Mouse (Mus musculus): ENCODE data around the gene Nploc4. TPM values are rescaled to one million over a fixed set of nuclear protein-coding genes. Genes with fewer than 3 reads are reported as not detected.
A peak's percentile ranks its signal among the peaks of the same experiment; 100 is the strongest.
"Not testable (repeated sequence)": the region's sequence is repeated elsewhere in the genome, so short reads cannot be mapped to it uniquely, and the experiment has no call there.

Nploc4 gene
- total RNA-seq, 1 experiment from 2014 or later, result 37.2 TPM

DNA sequence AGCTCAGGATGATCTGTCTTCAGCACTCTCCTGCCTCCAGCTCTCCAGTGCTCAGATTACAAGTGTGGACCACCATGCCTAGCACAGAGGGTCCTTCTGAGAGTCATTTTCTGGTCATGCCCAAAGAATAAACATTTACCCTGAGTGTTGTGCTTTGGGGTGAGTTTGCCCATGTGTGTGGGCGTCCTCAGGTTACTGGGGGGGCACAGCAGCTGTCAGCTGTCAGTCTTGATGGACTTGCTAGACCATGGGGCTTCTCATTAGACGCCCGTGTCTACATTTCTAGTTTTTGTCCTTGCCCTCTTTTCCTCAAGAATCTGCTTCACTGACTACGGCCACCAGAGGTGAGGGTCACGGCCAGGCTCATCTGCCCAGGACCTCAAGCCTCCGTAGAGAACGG, 9.7 kb upstream of the Nploc4 start:
- no peak for ATAC-seq (replicated peaks; ENCODE audit: insufficient number of reproducible peaks, low FRiP score, low TSS enrichment, poor library complexity, severe bottlenecking)

DNA sequence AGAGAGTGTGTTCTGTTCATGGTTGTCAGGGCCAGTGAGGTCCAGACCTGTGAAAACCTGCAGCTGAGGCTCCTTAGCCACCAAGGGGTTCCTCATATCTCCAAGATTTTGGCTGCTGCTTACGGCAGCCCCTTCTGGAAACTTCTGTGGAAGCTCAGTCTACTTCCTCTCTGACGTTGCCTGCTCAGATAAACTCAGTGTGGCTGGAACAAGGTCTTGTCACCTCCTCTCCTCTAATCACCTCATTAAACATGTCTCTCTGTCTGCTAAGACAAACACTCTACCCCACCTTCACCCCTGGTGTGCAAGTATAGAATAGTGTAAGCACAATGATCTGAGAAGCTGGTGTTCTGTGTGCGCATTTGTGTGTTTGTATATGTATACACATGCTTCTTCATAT, 8.0 kb upstream of the Nploc4 start:
- no peak for ATAC-seq (replicated peaks; ENCODE audit: insufficient number of reproducible peaks, low FRiP score, low TSS enrichment, poor library complexity, severe bottlenecking)

DNA sequence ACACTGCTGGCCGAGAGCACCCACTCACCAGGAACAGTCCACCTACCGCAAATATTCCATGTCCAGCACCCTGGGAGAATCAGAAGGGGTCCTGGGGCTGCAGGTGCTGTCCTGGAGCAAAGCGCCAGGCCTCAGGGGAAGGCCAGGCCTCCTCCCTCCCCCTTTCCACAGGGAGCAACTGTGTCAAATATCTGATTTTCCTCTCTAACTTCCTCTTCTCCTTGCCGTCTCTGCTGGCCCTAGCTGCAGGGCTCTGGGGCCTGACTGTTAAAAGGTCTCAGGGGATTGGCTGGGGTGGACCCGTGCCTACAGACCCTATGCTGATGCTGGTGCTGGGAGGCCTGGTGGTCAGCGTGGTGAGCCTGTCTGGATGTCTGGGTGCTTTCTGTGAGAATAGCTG, 6.6 kb upstream of the Nploc4 start:
- no peak for ATAC-seq (replicated peaks; ENCODE audit: insufficient number of reproducible peaks, low FRiP score, low TSS enrichment, poor library complexity, severe bottlenecking)

DNA sequence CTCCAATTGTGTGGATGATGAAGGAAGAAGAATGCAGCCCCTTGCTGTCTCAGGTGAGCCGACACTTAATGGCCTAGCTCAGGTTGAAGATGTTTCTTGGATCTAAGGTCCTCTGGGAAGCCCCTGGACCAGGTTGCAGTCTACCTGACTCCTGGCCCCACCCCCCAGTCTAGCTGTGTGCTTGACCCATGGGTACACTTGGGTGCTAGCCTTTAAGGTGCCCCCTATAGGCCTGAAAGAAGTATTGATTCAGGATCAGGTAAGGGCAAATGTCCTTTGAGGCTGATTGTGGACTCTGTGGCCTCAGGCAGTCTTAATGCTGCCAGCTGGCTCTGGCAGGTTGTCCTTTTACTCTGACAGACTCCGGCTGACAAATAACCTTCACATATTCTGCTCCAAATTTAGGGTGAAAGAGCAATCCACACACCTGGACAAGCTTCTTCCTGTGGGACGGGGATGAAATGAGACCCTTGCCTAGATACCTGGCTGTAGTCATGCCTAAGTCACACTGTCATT, 5.3 kb upstream of the Nploc4 start:
- ATAC-seq (replicated peaks; ENCODE audit: insufficient number of reproducible peaks, low FRiP score, low TSS enrichment, poor library complexity, severe bottlenecking), result no peak

DNA sequence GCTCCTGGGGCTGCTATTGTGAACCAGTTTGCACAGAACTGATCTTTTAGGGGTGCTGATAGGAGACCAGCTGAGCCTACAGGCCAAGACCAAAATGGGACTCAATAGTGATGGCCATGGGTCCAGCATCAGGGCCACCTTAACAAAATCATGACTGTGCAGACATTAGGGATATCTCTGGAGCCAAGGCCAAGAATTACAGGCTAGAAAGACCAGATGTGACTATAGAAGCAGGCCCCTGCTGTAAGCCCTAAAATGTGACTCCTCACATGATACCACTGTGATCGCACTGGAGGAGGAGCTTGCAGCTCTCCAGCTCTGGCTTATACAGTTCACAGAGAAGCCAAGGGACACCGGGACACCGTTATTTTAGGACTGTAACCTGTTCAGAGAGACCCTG, 4.8 kb upstream of the Nploc4 start, which contains the start of gene Tspan10:
Tspan10 (plus strand) TSS at position 301 of the 400 bp plus-strand sequence.
- ATAC-seq (replicated peaks; ENCODE audit: insufficient number of reproducible peaks, low FRiP score, low TSS enrichment, poor library complexity, severe bottlenecking), result no peak

DNA sequence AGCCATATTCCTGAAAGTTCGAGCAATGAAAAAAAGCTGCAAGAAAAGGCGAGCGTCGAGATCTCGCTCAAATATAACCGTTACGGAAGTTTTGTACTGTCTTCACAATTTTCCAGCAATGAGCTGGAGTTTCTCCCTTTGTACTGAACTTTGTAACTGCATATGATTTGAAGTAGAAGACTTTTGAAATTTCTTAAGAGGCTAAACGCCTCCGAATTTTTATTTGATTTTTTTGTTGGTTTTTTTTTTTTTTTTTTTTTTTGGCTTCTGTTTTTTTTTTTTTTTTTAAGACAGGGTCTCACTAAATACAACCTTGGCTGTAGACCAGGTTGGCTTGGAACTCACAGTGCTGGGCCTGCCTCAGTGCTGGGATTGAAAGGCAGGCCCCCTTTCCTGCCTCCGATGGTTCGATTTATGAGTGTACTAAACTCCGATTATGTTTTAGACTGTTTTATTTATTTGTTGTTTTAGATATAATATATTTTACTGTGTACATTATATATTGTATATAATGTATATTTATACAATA, 413 bp upstream of the Nploc4 start:
- no peak for ATAC-seq (replicated peaks; ENCODE audit: insufficient number of reproducible peaks, low FRiP score, low TSS enrichment, poor library complexity, severe bottlenecking)

DNA sequence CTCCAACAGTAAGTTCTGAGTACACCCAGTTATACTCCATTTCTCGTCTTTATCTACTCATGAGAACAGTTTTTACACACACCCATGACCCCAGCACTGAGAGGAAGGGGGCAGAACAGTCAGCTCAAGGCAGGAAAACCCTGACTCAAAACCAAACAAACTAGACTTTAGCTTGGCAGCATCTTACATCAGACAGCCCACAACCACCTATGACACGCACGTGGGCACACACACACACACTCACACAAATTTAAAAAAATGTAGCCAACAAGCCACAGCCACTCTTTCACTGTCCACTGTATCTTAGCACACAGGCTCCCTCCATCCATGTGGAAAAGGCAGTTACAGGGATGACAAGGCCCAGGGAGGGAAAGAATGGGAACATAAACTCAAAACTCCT, 10.8 kb downstream of the Nploc4 start:
- ATAC-seq (replicated peaks; ENCODE audit: insufficient number of reproducible peaks, low FRiP score, low TSS enrichment, poor library complexity, severe bottlenecking), result no peak

DNA sequence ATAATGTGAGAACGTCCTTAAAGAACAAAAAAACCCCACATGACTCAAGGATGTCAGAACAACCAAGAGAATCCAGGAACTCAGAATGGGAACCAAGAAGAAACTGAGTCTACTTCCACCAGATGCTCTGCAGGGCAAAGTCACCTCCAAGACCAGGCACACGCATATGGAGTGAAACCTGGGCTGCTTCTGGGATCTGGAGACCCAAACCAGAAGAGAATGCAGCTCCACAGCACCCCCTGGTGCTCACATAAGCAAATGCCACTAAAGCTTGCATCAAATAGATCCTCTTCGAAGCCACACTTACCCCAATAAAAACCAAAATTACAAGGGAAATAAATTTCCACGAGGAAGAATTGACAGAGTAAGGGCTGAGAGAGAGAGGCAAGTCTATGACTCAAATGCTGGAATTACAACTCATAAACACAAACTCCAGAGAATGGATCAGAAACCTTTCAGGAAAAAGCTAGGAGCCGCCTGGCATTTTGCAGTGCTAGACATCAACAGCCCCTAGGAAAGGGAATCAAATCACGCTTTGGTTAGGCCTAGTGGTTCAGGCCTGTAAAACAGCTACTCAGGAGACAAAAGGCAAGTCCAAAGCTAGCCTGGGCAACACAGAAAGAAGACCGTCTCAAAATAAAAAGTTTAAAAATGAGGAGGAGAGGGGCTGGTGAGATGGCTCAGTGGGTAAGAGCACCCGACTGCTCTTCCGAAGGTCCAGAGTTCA, 13.8 kb downstream of the Nploc4 start:
- no peak for ATAC-seq (replicated peaks; ENCODE audit: insufficient number of reproducible peaks, low FRiP score, low TSS enrichment, poor library complexity, severe bottlenecking)

DNA sequence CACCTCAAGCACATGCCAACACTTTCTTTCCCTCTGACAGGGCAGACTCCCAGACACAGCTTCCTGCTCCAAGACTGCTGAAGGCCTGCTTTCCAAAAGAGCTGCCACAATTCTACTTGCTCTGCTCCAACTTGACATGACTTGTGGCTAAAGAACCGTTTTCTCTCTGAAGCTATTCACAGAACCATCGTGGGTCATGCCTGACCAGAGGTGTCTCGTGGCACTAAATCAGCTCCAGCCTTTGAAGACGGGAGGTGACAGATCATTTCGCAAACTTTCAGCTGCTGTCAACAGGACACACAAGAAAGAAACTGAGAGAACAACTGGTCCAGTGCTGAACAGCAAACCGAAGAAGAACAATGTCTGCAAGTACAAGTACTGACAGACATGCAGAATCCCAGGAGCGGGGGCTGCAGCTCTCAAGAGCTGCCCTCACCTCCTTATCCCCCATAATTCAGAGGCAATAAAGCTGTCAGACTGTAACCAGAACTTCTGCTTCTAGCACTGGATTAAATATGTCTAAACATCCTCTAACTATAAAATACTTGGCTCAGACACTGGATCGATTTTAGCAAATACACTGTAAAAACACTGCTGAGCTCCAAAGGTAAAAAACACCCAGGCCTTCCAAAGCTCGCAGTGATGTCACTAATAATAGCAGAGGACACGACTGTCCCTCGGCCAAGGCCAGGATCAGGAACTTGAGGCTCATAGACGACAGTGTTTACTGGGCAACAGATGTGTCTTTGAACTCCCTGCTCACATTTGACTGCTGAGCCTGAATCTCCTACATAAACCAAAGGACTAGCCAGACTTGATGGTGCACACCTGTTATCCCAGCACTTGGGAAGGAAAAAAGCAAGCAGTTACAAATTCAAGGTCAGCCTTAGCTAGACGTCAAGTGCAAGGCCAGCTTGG, 14.6 kb downstream of the Nploc4 start:
- ATAC-seq (replicated peaks; ENCODE audit: insufficient number of reproducible peaks, low FRiP score, low TSS enrichment, poor library complexity, severe bottlenecking), result no peak

DNA sequence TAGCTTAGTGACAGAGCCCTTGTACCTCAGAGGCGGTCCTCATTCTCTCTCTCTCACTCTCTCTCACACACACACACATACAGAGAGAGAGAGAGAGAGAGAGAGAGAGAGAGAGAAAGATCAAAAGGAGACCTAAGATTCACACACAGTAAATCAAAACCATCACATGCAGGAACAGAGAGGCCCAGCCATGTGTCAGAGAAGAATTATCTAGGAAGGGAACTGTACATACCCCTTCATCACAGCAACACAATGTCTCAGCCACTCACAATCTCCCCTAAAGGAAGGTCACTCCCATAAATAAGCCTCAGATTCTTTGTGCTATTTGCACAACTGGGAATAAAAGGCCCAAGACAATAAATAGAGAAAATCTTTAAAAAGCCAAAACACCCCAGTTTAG, 18.9 kb downstream of the Nploc4 start:
- ATAC-seq (replicated peaks; ENCODE audit: insufficient number of reproducible peaks, low FRiP score, low TSS enrichment, poor library complexity, severe bottlenecking), result no peak

DNA sequence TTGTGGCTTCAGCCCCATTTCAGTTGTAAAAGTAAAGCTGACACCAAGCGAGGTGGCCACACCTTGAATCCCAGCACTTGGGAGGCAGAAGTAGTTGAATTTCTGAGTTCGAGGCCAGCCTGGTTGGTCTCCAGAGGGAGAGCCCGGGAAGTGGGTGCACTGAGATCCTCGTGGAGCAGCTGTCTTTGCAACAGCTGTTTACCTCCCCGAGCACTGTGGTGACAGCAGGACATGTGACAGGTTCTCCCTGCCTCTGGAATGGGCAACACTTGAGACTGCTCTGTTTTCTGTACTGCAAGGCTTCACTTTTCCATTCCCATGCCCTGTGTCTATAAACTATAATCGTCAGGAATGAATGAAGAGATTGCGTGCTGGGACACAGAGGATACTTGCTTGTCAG, 19.7 kb downstream of the Nploc4 start:
- no peak for ATAC-seq (replicated peaks; ENCODE audit: insufficient number of reproducible peaks, low FRiP score, low TSS enrichment, poor library complexity, severe bottlenecking)

DNA sequence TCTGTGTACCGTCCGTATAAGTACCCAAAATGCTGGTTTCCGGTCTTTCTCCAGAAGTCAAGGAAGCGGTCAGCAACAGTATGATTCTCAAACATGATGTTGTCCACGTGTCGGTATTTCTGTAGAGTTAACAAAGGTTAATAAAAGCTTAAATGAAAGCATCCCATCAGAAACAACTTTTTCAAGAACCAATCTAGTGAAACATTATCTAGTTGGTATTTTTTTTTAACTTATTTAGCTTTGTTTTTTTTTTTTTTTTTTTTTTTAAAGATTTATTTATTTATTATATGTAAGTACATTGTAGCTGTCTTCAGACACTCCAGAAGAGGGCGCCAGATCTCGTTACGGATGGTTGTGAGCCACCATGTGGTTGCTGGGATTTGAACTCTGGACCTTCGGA, 23.9 kb downstream of the Nploc4 start:
- ATAC-seq (replicated peaks; ENCODE audit: insufficient number of reproducible peaks, low FRiP score, low TSS enrichment, poor library complexity, severe bottlenecking), result not testable (repeated sequence)

DNA sequence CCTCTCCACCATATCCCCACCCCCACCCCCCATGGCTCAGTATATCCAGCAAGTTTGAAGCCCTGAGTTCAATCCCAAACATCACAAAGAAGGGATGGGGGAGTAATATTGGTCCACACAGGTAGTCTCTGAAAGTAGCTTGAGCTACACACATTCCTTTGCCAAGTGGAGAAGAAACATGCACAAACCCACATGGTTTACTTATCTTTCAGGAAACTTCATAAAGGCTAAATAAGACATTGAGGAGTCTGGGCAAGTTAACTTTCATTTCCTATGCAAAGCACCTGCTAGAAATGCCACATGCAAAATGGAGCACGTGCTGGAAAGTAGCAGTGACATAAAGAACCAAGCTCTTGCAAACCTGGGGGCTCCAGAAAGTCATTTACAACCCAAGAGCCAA, 31.1 kb downstream of the Nploc4 start:
- ATAC-seq (replicated peaks; ENCODE audit: insufficient number of reproducible peaks, low FRiP score, low TSS enrichment, poor library complexity, severe bottlenecking), result no peak

DNA sequence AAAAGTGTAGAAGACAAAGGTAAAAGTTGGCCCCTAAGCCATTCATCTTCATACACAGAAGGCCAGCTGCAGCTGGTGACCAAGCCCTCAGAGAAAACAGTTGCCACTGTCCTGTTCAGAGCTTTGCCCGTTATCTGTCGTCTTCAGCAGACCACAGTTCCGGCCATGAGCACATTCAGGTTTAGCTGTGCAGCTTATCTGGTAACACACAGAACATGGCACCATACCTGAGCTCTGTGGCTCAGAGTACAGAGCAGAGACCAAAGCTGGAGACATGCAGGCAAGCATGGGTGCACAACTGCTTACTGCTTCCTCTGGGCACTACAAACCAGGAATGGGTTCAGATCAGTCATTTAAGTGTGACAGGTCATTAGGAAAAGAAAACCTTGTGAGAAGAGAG, 31.6 kb downstream of the Nploc4 start:
- no peak for ATAC-seq (replicated peaks; ENCODE audit: insufficient number of reproducible peaks, low FRiP score, low TSS enrichment, poor library complexity, severe bottlenecking)

DNA sequence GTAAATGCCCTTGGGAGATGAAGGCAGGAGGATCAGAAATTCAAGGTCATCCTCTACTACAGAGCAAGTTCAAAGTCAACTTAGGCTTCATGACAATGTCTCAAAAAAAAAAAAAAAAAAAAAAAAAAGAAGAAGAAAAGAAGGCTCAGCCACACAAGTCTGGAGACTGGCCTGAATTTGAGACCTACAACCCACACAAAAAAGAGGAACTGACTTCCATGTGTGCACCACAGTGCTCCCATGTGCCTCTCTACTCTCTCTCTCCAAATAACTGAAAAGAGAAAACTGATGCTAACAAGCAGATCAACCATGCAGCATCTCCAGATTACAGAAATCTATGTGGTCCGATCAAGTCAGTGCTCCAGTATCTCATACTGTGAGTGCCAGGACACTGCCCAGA, 32.7 kb downstream of the Nploc4 start:
- ATAC-seq (replicated peaks; ENCODE audit: insufficient number of reproducible peaks, low FRiP score, low TSS enrichment, poor library complexity, severe bottlenecking), result 0 out of 2 replicates have a peak, but pooled peaks have one; percentile 35

DNA sequence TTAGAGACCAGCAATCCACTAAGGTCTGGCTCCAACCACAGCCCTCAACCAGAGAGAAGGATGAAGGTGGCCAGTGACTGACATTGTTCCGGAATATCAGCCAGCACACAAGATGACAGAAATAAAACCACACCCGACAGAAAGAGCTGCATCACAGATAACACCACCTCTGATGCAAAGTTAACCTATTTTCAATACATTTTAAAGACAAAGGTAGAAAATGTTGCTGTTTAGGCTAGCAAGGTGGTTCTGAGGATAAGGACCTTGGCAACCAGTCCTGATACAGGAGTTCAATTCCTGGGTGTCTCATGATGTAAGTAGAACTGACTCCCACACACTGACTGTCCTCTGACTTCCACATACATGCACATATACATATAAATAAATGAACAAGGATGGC, 38.2 kb downstream of the Nploc4 start:
- no peak for ATAC-seq (replicated peaks; ENCODE audit: insufficient number of reproducible peaks, low FRiP score, low TSS enrichment, poor library complexity, severe bottlenecking)

DNA sequence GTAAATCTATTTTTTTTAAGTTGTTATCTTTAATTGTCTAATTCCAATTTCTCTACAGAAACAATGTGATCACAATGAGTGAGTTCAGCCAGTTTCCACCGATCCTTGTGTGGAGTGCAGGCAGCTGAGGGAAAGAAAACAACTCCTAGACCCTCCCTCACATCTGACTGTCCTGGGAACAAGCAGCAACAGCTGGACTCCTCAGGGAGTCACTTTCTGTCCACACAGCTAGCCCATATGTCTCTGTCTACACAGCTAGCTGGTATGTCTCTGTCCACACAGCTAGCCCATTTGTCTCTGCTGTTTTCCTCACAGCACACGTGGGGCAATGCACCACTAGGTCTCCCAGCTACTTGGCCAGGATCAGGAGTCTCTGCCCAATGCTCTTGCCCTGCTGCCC, 39.9 kb downstream of the Nploc4 start:
- ATAC-seq (replicated peaks; ENCODE audit: insufficient number of reproducible peaks, low FRiP score, low TSS enrichment, poor library complexity, severe bottlenecking), result no peak

DNA sequence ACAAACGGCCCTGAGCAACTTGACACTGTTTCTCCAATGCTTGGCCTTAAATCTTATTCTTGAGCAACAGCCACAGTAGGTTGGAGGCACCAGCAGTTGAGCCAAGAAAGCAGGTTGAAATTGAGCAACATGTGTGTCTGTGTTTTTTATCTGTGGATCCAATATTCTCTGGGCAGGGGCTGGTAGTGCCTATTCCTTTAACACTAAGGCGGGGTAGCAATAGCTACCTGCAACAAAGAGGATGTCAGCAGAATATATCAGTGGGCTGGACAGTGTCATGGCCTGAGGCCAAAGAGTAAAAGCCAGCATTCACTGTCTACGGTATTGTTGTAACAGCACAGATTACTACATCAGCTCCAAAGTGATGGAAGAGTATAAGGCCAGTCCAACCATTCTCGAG, 41.8 kb downstream of the Nploc4 start:
- no peak for ATAC-seq (replicated peaks; ENCODE audit: insufficient number of reproducible peaks, low FRiP score, low TSS enrichment, poor library complexity, severe bottlenecking)

DNA sequence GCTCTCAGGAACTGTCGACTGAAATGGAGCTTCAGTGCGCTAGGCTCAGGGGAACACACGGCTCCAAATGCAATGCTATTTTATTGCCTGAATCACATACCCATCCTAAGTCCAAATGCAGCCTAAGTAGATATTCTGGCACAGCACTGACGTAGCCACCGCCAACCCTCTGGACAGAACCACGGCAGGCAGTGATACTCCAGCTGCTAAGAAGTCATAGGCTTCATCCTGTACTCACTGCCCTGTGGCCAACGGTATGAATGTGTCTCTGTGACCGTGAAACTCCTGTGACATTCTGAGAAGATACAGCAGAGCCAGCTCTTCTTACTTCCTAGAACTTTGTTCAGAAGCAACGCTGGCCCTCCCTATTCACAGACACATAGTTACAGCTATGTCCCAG, 48.9 kb downstream of the Nploc4 start:
- ATAC-seq (replicated peaks; ENCODE audit: insufficient number of reproducible peaks, low FRiP score, low TSS enrichment, poor library complexity, severe bottlenecking), result no peak

DNA sequence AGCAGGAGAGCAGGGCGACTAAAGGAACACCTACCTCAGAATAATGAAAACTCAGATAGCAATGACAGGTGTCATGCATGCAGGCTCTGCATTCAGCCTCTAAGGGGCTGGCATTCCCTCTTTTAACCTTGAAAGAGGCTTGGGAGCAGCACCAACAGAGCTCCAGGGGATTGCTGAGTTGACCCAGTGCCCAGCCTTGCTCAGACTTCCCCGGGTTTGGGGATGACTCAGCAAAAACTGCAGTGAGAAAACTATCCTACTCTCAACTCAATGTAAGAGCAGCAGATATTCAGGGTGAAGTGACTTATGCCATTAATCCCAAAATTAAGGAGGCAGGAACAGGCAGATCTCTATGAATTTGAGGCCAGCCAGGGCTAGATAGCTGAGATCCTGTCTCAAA, 50.4 kb downstream of the Nploc4 start:
- ATAC-seq (replicated peaks; ENCODE audit: insufficient number of reproducible peaks, low FRiP score, low TSS enrichment, poor library complexity, severe bottlenecking), result no peak
